Mouse (Mus musculus) megakaryocyte-erythroid progenitor cell, adult 5-6 weeks (primary cell): ENCODE results near the gene Vmn1r235. TPM values are rescaled to one million over a fixed set of nuclear protein-coding genes. Genes with fewer than 3 reads are reported as not detected.
A peak's percentile ranks its signal among the peaks of the same experiment; 100 is the strongest.
"Not testable (repeated sequence)": the region's sequence is repeated elsewhere in the genome, so short reads cannot be mapped to it uniquely, and the experiment has no call there.

Experiments used
- ATAC-seq: replicated peaks from 2 replicates; pipeline ENCODE4 v1.8.0; 2016; ENCODE audit warnings: mild to moderate bottlenecking, inconsistent platforms; ENCODE audit not compliant: severe bottlenecking, poor library complexity, low FRiP score, low TSS enrichment
- total RNA-seq, 2 experiments: library from RNA; stranded (forward) in 1 of 2; stranded (reverse) in 1 of 2; fragments of 200-1000, 215-1000 nt in 1 of 2; fragments of >200 nt in 1 of 2; fragmentation: Nextera tagmentation in 1 of 2; gene quantifications; 2 replicates each; pipeline ENCODE4 v1.2.3; 2014 to 2017

The Vmn1r235 gene
- total RNA-seq (2014; fragmentation: Nextera tagmentation) (not detected in 2 replicates), total RNA-seq (2017) (not detected in 2 replicates)

- no peak for ATAC-seq
These were observed at the start of gene Vmn1r235 for GRCm38 (mm10) chr17:21256111-21256510. Gene Vmn1r235, plus strand, starts transcription at chr17:21256411.

GRCm38 (mm10) chr17:21211081-21211480 lies 45.1 kb upstream of the Vmn1r235 start:
- ATAC-seq: not testable (repeated sequence)

GRCm38 (mm10) chr17:21225787-21226186 lies 30.4 kb upstream of the Vmn1r235 start, which contains the start of gene Vmn1r234:
Gene Vmn1r234, plus strand, starts transcription at chr17:21226087.
- no peak for ATAC-seq

GRCm38 (mm10) chr17:21231654-21232053 lies 24.6 kb upstream of the Vmn1r235 start:
- peak; percentile 89 for ATAC-seq

- peak; percentile 82 for ATAC-seq
These were observed 15.9 kb downstream of the Vmn1r235 start for GRCm38 (mm10) chr17:21272103-21272502.

GRCm38 (mm10) chr17:21282642-21283041 lies 26.4 kb downstream of the Vmn1r235 start, which contains the start of gene Vmn1r236:
Gene Vmn1r236, plus strand, starts transcription at chr17:21282942.
- no peak for ATAC-seq

GRCm38 (mm10) chr17:21284395-21284794 lies 28.2 kb downstream of the Vmn1r235 start:
- ATAC-seq: no peak

- no peak for ATAC-seq
These were observed 33.5 kb downstream of the Vmn1r235 start for GRCm38 (mm10) chr17:21289695-21290094.

- ATAC-seq: no peak
These were observed 55.4 kb downstream of the Vmn1r235 start, which contains the start of gene Vmn1r237 for GRCm38 (mm10) chr17:21311565-21311964. Gene Vmn1r237, plus strand, starts transcription at chr17:21311865.

Other genes starting within 250 kb of the Vmn1r235 start
- gene Zfp160, start 247.5 kb upstream of the Vmn1r235 start, total RNA-seq (2014; fragmentation: Nextera tagmentation): 30.8 and 31.7 TPM in 2 replicates
- gene Zfp160, start 247.5 kb upstream of the Vmn1r235 start, total RNA-seq (2017): 25.4 and 39.1 TPM in 2 replicates
- not detected in 2 replicates for gene Vmn1r234, start 30.3 kb upstream of the Vmn1r235 start, total RNA-seq (2014; fragmentation: Nextera tagmentation)
- not detected in 2 replicates for gene Vmn1r234, start 30.3 kb upstream of the Vmn1r235 start, total RNA-seq (2017)
- not detected in 2 replicates for gene Vmn1r236, start 26.5 kb downstream of the Vmn1r235 start, total RNA-seq (2014; fragmentation: Nextera tagmentation)
- gene Vmn1r236, start 26.5 kb downstream of the Vmn1r235 start, total RNA-seq (2017): not detected in 2 replicates
- gene Vmn1r237, start 55.5 kb downstream of the Vmn1r235 start, total RNA-seq (2014; fragmentation: Nextera tagmentation): not detected in 2 replicates
- not detected in 2 replicates for gene Vmn1r237, start 55.5 kb downstream of the Vmn1r235 start, total RNA-seq (2017)
- 3.8 and 4.5 TPM in 2 replicates for gene Zfp677, start 127.3 kb downstream of the Vmn1r235 start, total RNA-seq (2014; fragmentation: Nextera tagmentation)
- 9.0 and 11.8 TPM in 2 replicates for gene Zfp677, start 127.3 kb downstream of the Vmn1r235 start, total RNA-seq (2017)
- 5.4 and 5.7 TPM in 2 replicates for gene Zfp54, start 166.8 kb downstream of the Vmn1r235 start, total RNA-seq (2014; fragmentation: Nextera tagmentation)
- gene Zfp54, start 166.8 kb downstream of the Vmn1r235 start, total RNA-seq (2017): 4.9 and 6.8 TPM in 2 replicates
- gene Zfp51, start 194.0 kb downstream of the Vmn1r235 start, total RNA-seq (2014; fragmentation: Nextera tagmentation): 7.6 and 11.4 TPM in 2 replicates
- 11.4 and 11.8 TPM in 2 replicates for gene Zfp51, start 194.0 kb downstream of the Vmn1r235 start, total RNA-seq (2017)
- 2.8 and 6.3 TPM in 2 replicates for gene Zfp53, start 232.6 kb downstream of the Vmn1r235 start, total RNA-seq (2014; fragmentation: Nextera tagmentation)
- gene Zfp53, start 232.6 kb downstream of the Vmn1r235 start, total RNA-seq (2017): 3.6 and 6.2 TPM in 2 replicates